Mouse (Mus musculus): ENCODE data around the gene Pip5kl1. TPM values are rescaled to one million over a fixed set of nuclear protein-coding genes. Genes with fewer than 3 reads are reported as not detected.

Gene Pip5kl1
- polyA plus RNA-seq, 1 experiment from 2014 or later: not detected

DNA sequence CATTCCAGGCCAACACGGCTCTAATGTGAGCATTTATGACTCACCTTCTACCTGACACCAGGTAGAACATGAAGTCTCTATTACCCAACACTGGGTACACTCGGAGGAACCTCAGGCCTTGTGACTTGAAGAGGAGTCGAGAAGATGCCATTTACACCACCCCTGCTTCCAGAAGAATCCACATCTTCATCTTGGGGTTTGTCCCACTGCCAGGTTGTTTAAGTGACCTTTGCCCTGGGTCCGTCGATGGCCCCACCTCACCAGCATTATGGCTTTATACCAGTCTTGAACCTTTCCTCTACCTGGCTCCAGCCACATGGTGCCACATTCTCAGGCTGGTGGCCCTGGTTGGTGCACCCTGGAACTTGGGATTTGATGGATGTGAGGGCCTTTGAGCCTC, 22.7 kb downstream of the Pip5kl1 start:
- no peaks in the 10 kb centered on the region for H3K4me1 ChIP-seq (replicated peaks; ENCODE audit: control insufficient read depth, insufficient read depth, low read length)
- 58% methylated on average over 5 of the region's 5 CpGs for WGBS
- peak; percentile 31; the same call in 1 of the 2 replicates for ATAC-seq
- no peak for TF ChIP-seq CTCF (IDR thresholded peaks at IDR 0.05; ENCODE audit: low read depth)
- H3K27me3 ChIP-seq (replicated peaks; ENCODE audit: control insufficient read depth, insufficient read depth, low read length): no peaks in the 10 kb centered on the region
- H3K9me3 ChIP-seq (ENCODE audit: control insufficient read depth): no peaks in the 10 kb centered on the region
- H3K4me3 ChIP-seq (ENCODE audit: low read depth, low read length): no peak overlapping the region
- H3K9ac ChIP-seq (ENCODE audit: low read depth, low read length): no peak overlapping the region
- H3K27ac ChIP-seq (ENCODE audit: low read depth, low read length): peak overlapping the region; percentile 31; the same call in 1 of the 2 replicates
- peaks cover 13% of the 10 kb centered on the region for H3K36me3 ChIP-seq (ENCODE audit: control insufficient read depth, insufficient read depth)
- no peak overlapping the region for H3K4me2 ChIP-seq (replicated peaks; ENCODE audit: low read depth)

DNA sequence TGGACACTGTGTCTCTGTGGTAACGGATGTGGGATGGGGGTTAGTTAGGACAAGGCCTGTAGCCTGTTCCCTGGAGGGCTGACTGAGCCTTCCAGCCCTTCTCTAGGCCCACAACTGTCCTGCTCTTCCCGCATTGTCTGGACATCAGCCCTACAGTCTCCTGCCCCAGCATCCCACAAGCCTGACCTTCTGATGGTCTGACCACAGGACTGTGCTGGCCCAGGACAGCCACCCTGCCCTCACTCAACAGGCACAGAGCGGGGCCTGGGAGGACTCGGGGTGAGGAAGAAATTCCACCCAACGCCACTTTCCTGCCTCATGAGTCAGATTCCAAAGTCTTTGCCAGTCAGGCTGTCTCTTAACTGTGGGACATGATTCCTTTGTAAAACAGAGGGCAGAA, 23.1 kb downstream of the Pip5kl1 start:
- Histone ChIP-seq H3K27me3 (replicated peaks; ENCODE audit: control insufficient read depth, insufficient read depth, low read length) (no peaks in the 10 kb centered on the region), H3K4me2 (replicated peaks; ENCODE audit: low read depth) (no peak overlapping the region), H3K27ac (ENCODE audit: low read depth, low read length) (peak overlapping the region; percentile 31; the same call in 1 of the 2 replicates), H3K36me3 (ENCODE audit: control insufficient read depth, insufficient read depth) (peaks cover 13% of the 10 kb centered on the region), H3K4me1 (replicated peaks; ENCODE audit: control insufficient read depth, insufficient read depth, low read length) (no peaks in the 10 kb centered on the region), H3K9me3 (ENCODE audit: control insufficient read depth) (no peaks in the 10 kb centered on the region), H3K4me3 (ENCODE audit: low read depth, low read length) (no peak overlapping the region), H3K9ac (ENCODE audit: low read depth, low read length) (no peak overlapping the region)
- 73% methylated on average over 5 of the region's 5 CpGs for WGBS
- ATAC-seq: no peak
- no peak for TF ChIP-seq CTCF (IDR thresholded peaks at IDR 0.05; ENCODE audit: low read depth)

DNA sequence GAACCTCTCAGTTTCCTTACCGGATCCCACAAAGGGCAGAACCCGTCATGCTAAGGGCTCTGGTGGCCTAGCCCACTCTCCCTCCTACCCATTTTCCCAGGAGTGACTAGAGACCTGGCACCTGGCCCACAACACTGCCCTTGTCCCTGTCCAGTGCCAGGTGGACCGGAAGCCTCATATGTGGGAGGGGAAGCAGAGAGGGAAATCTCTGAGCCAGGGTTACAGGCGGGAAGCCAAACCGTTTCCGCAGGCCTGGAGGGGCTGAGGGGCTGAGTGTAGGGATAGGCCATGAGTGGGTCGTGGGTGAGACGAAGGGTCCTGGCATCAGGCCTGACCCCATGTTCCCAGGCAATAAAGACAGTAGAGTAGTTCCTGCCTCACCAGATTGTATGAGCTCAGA, 23.9 kb downstream of the Pip5kl1 start:
- WGBS: 87% methylated on average over 8 of the region's 8 CpGs
- Histone ChIP-seq H3K4me2 (replicated peaks; ENCODE audit: low read depth) (no peak overlapping the region), H3K27ac (ENCODE audit: low read depth, low read length) (no peak overlapping the region), H3K4me3 (ENCODE audit: low read depth, low read length) (no peak overlapping the region), H3K4me1 (replicated peaks; ENCODE audit: control insufficient read depth, insufficient read depth, low read length) (no peaks in the 10 kb centered on the region), H3K9ac (ENCODE audit: low read depth, low read length) (no peak overlapping the region), H3K27me3 (replicated peaks; ENCODE audit: control insufficient read depth, insufficient read depth, low read length) (no peaks in the 10 kb centered on the region), H3K36me3 (ENCODE audit: control insufficient read depth, insufficient read depth) (peaks cover 13% of the 10 kb centered on the region), H3K9me3 (ENCODE audit: control insufficient read depth) (no peaks in the 10 kb centered on the region)
- no peak for ATAC-seq
- TF ChIP-seq CTCF (IDR thresholded peaks at IDR 0.05; ENCODE audit: low read depth): no peak

DNA sequence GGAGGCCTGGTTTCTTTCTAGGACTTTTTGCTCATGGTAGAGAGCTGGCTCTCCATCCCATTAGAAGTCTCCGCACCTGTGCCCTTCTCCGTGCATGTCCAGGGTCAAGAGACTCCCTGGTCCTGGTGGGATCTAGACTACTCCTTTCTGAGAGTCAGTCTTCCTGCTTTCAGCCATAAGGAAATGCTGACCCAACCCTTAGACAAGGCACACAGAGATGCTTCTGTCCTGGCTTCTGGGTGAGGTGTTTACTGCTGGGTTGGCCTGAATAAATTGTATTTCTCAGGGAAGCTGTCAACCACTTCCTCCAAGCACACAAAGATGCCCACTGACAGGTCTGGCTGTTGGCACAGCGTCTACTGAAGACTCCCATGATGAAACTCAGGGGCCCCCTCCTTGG, 24.8 kb downstream of the Pip5kl1 start, which contains the start of gene St6galnac6:
Gene St6galnac6, plus strand, starts transcription at position 301 of the 400 bp plus-strand sequence.
- no peak within 1 kb of the TSS for H3K9ac ChIP-seq (ENCODE audit: low read depth, low read length)
- no peak within 1 kb of the TSS for H3K4me3 ChIP-seq (ENCODE audit: low read depth, low read length)
- no peak within 1 kb of the TSS for H3K4me2 ChIP-seq (replicated peaks; ENCODE audit: low read depth)
- no peak for TF ChIP-seq CTCF (IDR thresholded peaks at IDR 0.05; ENCODE audit: low read depth)
- peaks cover 13% of the 10 kb centered on the region for H3K36me3 ChIP-seq (ENCODE audit: control insufficient read depth, insufficient read depth)
- 94% methylated on average over 3 of the region's 3 CpGs for WGBS
- H3K4me1 ChIP-seq (replicated peaks; ENCODE audit: control insufficient read depth, insufficient read depth, low read length): no peaks in the 10 kb centered on the region
- peak within 1 kb of the TSS; percentile 15; the same call in 1 of the 2 replicates for H3K27ac ChIP-seq (ENCODE audit: low read depth, low read length)
- H3K9me3 ChIP-seq (ENCODE audit: control insufficient read depth): no peaks in the 10 kb centered on the region
- ATAC-seq: no peak
- H3K27me3 ChIP-seq (replicated peaks; ENCODE audit: control insufficient read depth, insufficient read depth, low read length): no peaks in the 10 kb centered on the region

DNA sequence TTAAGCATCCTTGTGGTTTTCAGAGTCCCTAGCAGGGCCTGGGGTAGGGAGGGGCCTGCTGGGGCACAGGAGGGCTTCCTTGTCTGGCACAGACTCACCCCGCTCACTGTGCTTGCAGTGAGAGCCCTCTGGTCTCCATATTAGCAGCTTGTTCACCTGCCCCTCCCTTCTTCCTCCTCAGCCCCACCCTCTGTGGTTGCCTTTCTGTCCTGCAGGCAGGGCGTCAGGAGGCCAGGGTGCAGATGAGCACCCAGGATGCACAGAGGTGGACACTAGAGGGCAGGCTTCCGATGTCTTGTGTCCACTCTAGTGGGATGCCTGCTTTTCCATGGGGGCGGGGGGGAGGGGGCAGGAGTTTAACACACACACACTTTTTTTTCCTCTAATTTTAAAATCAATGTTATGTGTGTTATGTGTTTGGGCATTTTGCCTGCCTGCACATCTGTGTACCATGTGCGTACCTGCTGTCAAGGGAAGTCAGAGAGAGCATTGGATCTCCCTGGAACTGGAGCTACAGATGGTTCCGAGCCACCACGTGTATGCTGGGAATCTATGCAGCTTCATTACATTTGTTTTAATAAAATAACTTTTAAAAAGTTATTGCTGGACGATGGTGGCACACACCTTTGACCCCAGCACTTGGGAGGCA, 26.9 kb downstream of the Pip5kl1 start:
- Histone ChIP-seq H3K4me3 (ENCODE audit: low read depth, low read length) (no peak overlapping the region), H3K27me3 (replicated peaks; ENCODE audit: control insufficient read depth, insufficient read depth, low read length) (no peaks in the 10 kb centered on the region), H3K4me2 (replicated peaks; ENCODE audit: low read depth) (peak overlapping the region; percentile 35; the same call in 1 of the 2 replicates), H3K9ac (ENCODE audit: low read depth, low read length) (no peak overlapping the region), H3K27ac (ENCODE audit: low read depth, low read length) (no peak overlapping the region), H3K9me3 (ENCODE audit: control insufficient read depth) (no peaks in the 10 kb centered on the region), H3K36me3 (ENCODE audit: control insufficient read depth, insufficient read depth) (peaks cover 3% of the 10 kb centered on the region; the same call in 1 of the 2 replicates), H3K4me1 (replicated peaks; ENCODE audit: control insufficient read depth, insufficient read depth, low read length) (no peaks in the 10 kb centered on the region)
- peak; percentile 71 for TF ChIP-seq CTCF (IDR thresholded peaks at IDR 0.05; ENCODE audit: low read depth)
- 41% methylated on average over 8 of the region's 8 CpGs for WGBS
- ATAC-seq: peak; percentile 61

DNA sequence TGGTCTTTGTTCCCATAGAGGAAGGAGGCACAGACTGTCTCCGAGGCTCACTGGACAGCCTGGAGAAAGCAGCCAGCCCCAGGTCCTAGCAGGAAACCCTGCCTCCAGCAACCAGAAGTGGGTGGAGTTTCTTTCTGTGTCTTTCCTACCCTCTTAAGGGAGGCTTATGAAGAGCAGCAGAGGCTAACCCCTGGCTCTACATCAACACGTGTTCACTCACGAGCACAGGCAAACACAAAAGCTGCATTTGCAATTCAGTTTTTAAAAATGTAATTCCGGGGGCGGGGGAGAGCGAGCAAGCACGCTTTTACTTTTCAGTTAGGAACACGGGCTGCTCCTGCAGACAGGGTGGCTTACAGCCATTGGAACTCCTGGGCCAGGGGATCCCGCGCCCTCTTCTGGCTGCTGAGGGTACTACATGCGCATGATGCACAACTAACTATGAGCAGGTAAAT, 28.0 kb downstream of the Pip5kl1 start:
- TF ChIP-seq CTCF (IDR thresholded peaks at IDR 0.05; ENCODE audit: low read depth): peak; percentile 93
- WGBS: 4% methylated on average over 11 of the region's 11 CpGs
- H3K27me3 ChIP-seq (replicated peaks; ENCODE audit: control insufficient read depth, insufficient read depth, low read length): peaks cover 3% of the 10 kb centered on the region; the same call in 1 of the 2 replicates
- peak; percentile 37; the same call in 1 of the 2 replicates for ATAC-seq
- no peak overlapping the region for H3K27ac ChIP-seq (ENCODE audit: low read depth, low read length)
- no peak overlapping the region for H3K9ac ChIP-seq (ENCODE audit: low read depth, low read length)
- no peaks in the 10 kb centered on the region for H3K9me3 ChIP-seq (ENCODE audit: control insufficient read depth)
- H3K36me3 ChIP-seq (ENCODE audit: control insufficient read depth, insufficient read depth): peaks cover 3% of the 10 kb centered on the region; the same call in 1 of the 2 replicates
- peak overlapping the region; percentile 51 for H3K4me2 ChIP-seq (replicated peaks; ENCODE audit: low read depth)
- no peaks in the 10 kb centered on the region for H3K4me1 ChIP-seq (replicated peaks; ENCODE audit: control insufficient read depth, insufficient read depth, low read length)
- peak overlapping the region; percentile 23; the same call in 1 of the 2 replicates for H3K4me3 ChIP-seq (ENCODE audit: low read depth, low read length)
